Mouse (Mus musculus): ENCODE results near the gene Shisal1.

GRCm38 (mm10) chr15:84408576-84408975, 38.3 kb downstream of the Shisal1 start:
- TF ChIP-seq CTCF (IDR thresholded peaks at IDR 0.05; ENCODE audit: low read depth, low read length) (no peak), EP300 (IDR thresholded peaks at IDR 0.05; ENCODE audit: insufficient read depth, low read depth, low read length) (no peak), POLR2A (IDR thresholded peaks at IDR 0.05; ENCODE audit: insufficient read depth, low read length) (no peak)

Measured in ES-Bruce4 (cell line).